In the genomic region with DNA sequence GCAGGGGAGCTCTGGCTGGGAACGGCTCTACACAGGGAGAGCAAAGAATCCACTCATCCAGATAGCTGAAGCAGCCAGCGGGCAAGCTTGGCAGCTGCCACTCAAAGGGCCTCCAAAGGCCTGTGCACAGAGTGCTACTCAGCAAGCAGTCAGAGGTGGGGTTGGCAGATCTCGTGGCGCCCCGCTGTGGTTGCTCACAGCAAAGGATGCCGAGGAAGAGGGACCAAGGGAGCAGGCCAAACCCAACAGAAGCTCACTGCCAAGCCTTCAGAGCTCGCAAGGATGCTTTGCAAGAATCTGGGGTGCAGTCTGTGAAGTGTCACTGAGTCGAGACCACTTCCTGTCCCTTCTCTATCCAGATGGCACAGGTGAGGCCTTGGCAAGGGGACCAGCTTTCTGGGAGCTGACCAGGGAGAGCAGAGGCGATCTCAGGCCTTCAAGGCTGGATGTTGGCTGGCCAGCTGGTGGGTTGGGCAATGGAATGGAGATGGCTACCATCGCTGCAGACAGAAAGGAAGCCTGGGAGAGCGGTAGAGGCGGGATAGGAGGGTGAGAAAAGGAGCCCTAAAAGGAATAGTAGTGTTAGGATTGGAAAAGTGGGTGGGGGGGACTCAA, we compare ENCODE assay signal across 8 mouse cellular contexts. TPM values are rescaled to one million over a fixed set of nuclear protein-coding genes. Genes with fewer than 3 reads are reported as not detected.
DNase-seq lines count a peak whose midpoint lies in the region; ATAC-seq and TF ChIP-seq lines count a peak whose summit lies in the region.
"Had no signal": no experiment of that assay in that cellular context is flagged by ENCODE, and none has a peak within 500 bp of the region (broad histone marks: within the 10 kb centered on the region; RNA-seq: fewer than 3 reads in every experiment).

No protein-coding gene starts in this region.

- no peak overlapping the region for H3K4me3 ChIP-seq in cerebellum, adult 2 months (replicated peaks; ENCODE audit: insufficient read depth, low read depth, low read length)
- H3K4me3 ChIP-seq in forebrain, embryonic 14.5 days (ENCODE audit: low read depth, low read length) = no peak overlapping the region
- no peak overlapping the region for H3K4me3 ChIP-seq in midbrain, embryonic 16.5 days (ENCODE audit: low read depth, low read length)
- H3K4me3 ChIP-seq: liver, embryonic 15.5 days had no signal

- WGBS in cerebellum, adult 2 months = 8% methylated on average over 12 of the region's 12 CpGs
- 14% methylated on average over 12 of the region's 12 CpGs for WGBS in forebrain, embryonic 14.5 days
- 14% methylated on average over 12 of the region's 12 CpGs for whole genome bisulfite sequencing in midbrain, embryonic 16.5 days

- H3K4me1 ChIP-seq in cerebellum, adult 2 months (ENCODE audit: control insufficient read depth, insufficient read depth, low read length) = peaks cover 14% of the 10 kb centered on the region
- H3K4me1 ChIP-seq in forebrain, embryonic 14.5 days (ENCODE audit: control insufficient read depth, insufficient read depth, low read length) = peaks cover 11% of the 10 kb centered on the region
- peaks cover 16% of the 10 kb centered on the region for H3K4me1 ChIP-seq in midbrain, embryonic 16.5 days (ENCODE audit: control insufficient read depth, insufficient read depth, low read length)
- H3K4me1 ChIP-seq: liver, embryonic 15.5 days had no signal

- no peak; the same call in 1 of the 2 replicates for TF ChIP-seq CTCF in cerebellum, adult 2 months (IDR thresholded peaks at IDR 0.05; ENCODE audit: borderline replicate concordance, insufficient read depth, low read depth, low read length)

- no peak for TF ChIP-seq POLR2A in cerebellum, adult 2 months (IDR thresholded peaks at IDR 0.05; ENCODE audit: borderline replicate concordance, insufficient read depth, low read length)

- H3K36me3 ChIP-seq in forebrain, embryonic 14.5 days (ENCODE audit: control insufficient read depth, insufficient read depth, low read length) = no peaks in the 10 kb centered on the region
- no peaks in the 10 kb centered on the region for H3K36me3 ChIP-seq in midbrain, embryonic 16.5 days (ENCODE audit: control insufficient read depth, insufficient read depth, low read length)
- H3K36me3 ChIP-seq: liver, embryonic 15.5 days had no signal

- H3K9me3 ChIP-seq in forebrain, embryonic 14.5 days (replicated peaks; ENCODE audit: control insufficient read depth, low read length) = no peaks in the 10 kb centered on the region
- no peaks in the 10 kb centered on the region for H3K9me3 ChIP-seq in midbrain, embryonic 16.5 days (replicated peaks; ENCODE audit: control insufficient read depth, low read length, poor library complexity, severe bottlenecking)
- H3K9me3 ChIP-seq: liver, embryonic 15.5 days had no signal

- H3K27ac ChIP-seq in cerebellum, adult 2 months (ENCODE audit: insufficient read depth, low read length) = no peak overlapping the region
- H3K27ac ChIP-seq in forebrain, embryonic 14.5 days (ENCODE audit: low read depth, low read length) = no peak overlapping the region
- no peak overlapping the region for H3K27ac ChIP-seq in midbrain, embryonic 16.5 days (ENCODE audit: low read length)
- H3K27ac ChIP-seq: liver, embryonic 15.5 days had no signal

- peak; percentile 11 for DNase-seq in ovary, postnatal 14 days (ENCODE audit: low spot score)
- no peak for DNase-seq in ovary, postnatal 10 days (ENCODE audit: low spot score)
- peak; percentile 82 to 85 for DNase-seq in cerebellum, adult 2 months
- peak; percentile 82 for DNase-seq in forebrain, embryonic 14.5 days (ENCODE audit: low spot score)
- peak; percentile 45 to 65 for DNase-seq in layer of hippocampus, postnatal 25 days (ENCODE audit: extremely low spot score in 1 of 2, low spot score in 1 of 2)

- no peaks in the 10 kb centered on the region for H3K27me3 ChIP-seq in cerebellum, adult 2 months (ENCODE audit: control insufficient read depth, insufficient read depth, low read length)
- no peaks in the 10 kb centered on the region for H3K27me3 ChIP-seq in forebrain, embryonic 14.5 days (replicated peaks; ENCODE audit: control insufficient read depth, insufficient read depth, low read length)
- peaks cover 22% of the 10 kb centered on the region for H3K27me3 ChIP-seq in midbrain, embryonic 16.5 days (ENCODE audit: control insufficient read depth, insufficient read depth, low read depth, low read length)
- H3K27me3 ChIP-seq: liver, embryonic 15.5 days had no signal

- ATAC-seq in forebrain, embryonic 14.5 days = peak; percentile 92
- peak; percentile 88 for ATAC-seq in midbrain, embryonic 16.5 days
- no peak for ATAC-seq in granulocyte monocyte progenitor cell, adult 5-6 weeks (replicated peaks; ENCODE audit: poor library complexity, severe bottlenecking)

- no peak overlapping the region; the same call in 1 of the 2 replicates for H3K4me2 ChIP-seq in forebrain, embryonic 14.5 days (ENCODE audit: low read length)
- H3K4me2 ChIP-seq in midbrain, embryonic 16.5 days (ENCODE audit: low read length) = no peak overlapping the region
- H3K4me2 ChIP-seq: liver, embryonic 15.5 days had no signal

- H3K9ac ChIP-seq in forebrain, embryonic 14.5 days (ENCODE audit: low read length) = no peak overlapping the region
- H3K9ac ChIP-seq in midbrain, embryonic 16.5 days (ENCODE audit: low read depth, low read length) = 0 out of 2 replicates have a peak overlapping the region, but pooled peaks have one; percentile 21
- H3K9ac ChIP-seq: liver, embryonic 15.5 days had no signal

RNA-seq across cellular contexts. Expression of gene Clrn3, which starts 42.6 kb away (rescaled TPM):
- polyA plus RNA-seq in cerebellum, adult 2 months (2012; rRNA removed) = not detected in 2 replicates
- polyA plus RNA-seq in forebrain, embryonic 14.5 days (2014; fragmentation: Nextera tagmentation; extraction: Ambion mirVana) = not detected in 2 replicates
- not detected for total RNA-seq in layer of hippocampus, postnatal 25 days (2021)
- polyA plus RNA-seq in midbrain, embryonic 16.5 days (2015; fragmentation: Nextera tagmentation; extraction: Ambion mirVana) = not detected in 2 replicates
- total RNA-seq in granulocyte monocyte progenitor cell, adult 5-6 weeks (2014; fragmentation: Nextera tagmentation) = not detected in 2 replicates
- 0.04 TPM in 1 of 2 replicates, not detected in the other for total RNA-seq in granulocyte monocyte progenitor cell, adult 5-6 weeks (2017)

RNA-seq across cellular contexts. Expression of gene Ptpre, which starts 51.4 kb away (rescaled TPM):
- polyA plus RNA-seq in cerebellum, adult 2 months (2012; rRNA removed) = 20.8 and 21.2 TPM in 2 replicates
- 1.9 and 2.5 TPM in 2 replicates for polyA plus RNA-seq in forebrain, embryonic 14.5 days (2014; fragmentation: Nextera tagmentation; extraction: Ambion mirVana)
- total RNA-seq in layer of hippocampus, postnatal 25 days (2021) = 10 to 100 TPM; 47.4 to 59.0 TPM
- 7.1 and 7.6 TPM in 2 replicates for polyA plus RNA-seq in midbrain, embryonic 16.5 days (2015; fragmentation: Nextera tagmentation; extraction: Ambion mirVana)
- total RNA-seq in granulocyte monocyte progenitor cell, adult 5-6 weeks (2014; fragmentation: Nextera tagmentation) = 74.9 and 86.6 TPM in 2 replicates
- 48.3 and 49.8 TPM in 2 replicates for total RNA-seq in granulocyte monocyte progenitor cell, adult 5-6 weeks (2017)
